Mouse (Mus musculus) MEL (cell line): Measurements from ENCODE around the gene Gucd1. TPM values are rescaled to one million over a fixed set of nuclear protein-coding genes. Genes with fewer than 3 reads are reported as not detected.

Experiments used
- DNase-seq: peaks from one replicate; pipeline ENCODE4 v3.0.0; 2011; ENCODE audit warnings: low read depth, low spot score
- H3K27ac ChIP-seq: 2 replicates; pipeline ENCODE4 v1.5.1; 2012; ENCODE audit warnings: low read depth, mild to moderate bottlenecking, control low read depth, low read length, moderate library complexity; ENCODE audit not compliant: control insufficient read depth
- H3K27me3 ChIP-seq, 2 experiments: fragments of 150-350 bp in 1 of 2; sonication (generic) in 1 of 2; 2 replicates each; pipeline ENCODE4 v1.6.1; 2012; ENCODE audit warnings: low read length in 2 of 2, mild to moderate bottlenecking in 2 of 2, improper control_type of control experiment in 1 of 2, moderate library complexity in 1 of 2; ENCODE audit not compliant: insufficient read depth in 2 of 2, control insufficient read depth in 1 of 2
- H3K36me3 ChIP-seq, 2 experiments: 2 replicates each; pipeline ENCODE4 v1.6.1; 2012 to 2014; ENCODE audit warnings: low read length in 2 of 2, improper control_type of control experiment in 1 of 2, inconsistent platforms in 1 of 2, mild to moderate bottlenecking in 1 of 2; ENCODE audit not compliant: insufficient read depth in 2 of 2, control insufficient read depth in 1 of 2
- H3K4me1 ChIP-seq, 2 experiments: fragments of 150-350 bp in 1 of 2; sonication (generic) in 1 of 2; 2 replicates each; pipeline ENCODE4 v1.6.1; 2012; ENCODE audit warnings: low read length in 2 of 2, improper control_type of control experiment in 1 of 2, mild to moderate bottlenecking in 1 of 2; ENCODE audit not compliant: insufficient read depth in 2 of 2, control insufficient read depth in 1 of 2
- H3K4me3 ChIP-seq, 2 experiments: fragments of 150-350 bp in 1 of 2; sonication (generic) in 1 of 2; 2 replicates each; pipeline ENCODE4 v1.5.1; 2012; ENCODE audit warnings: low read depth in 2 of 2, low read length in 2 of 2, mild to moderate bottlenecking in 2 of 2, moderate library complexity in 2 of 2, control low read depth in 1 of 2, improper control_type of control experiment in 1 of 2; ENCODE audit not compliant: control insufficient read depth in 1 of 2, insufficient read depth in 1 of 2
- H3K79me2 ChIP-seq: 2 replicates; pipeline ENCODE4 v1.6.1; 2012; ENCODE audit warnings: mild to moderate bottlenecking, low read length, moderate library complexity; ENCODE audit not compliant: control insufficient read depth, poor library complexity, insufficient read depth
- H3K9ac ChIP-seq: 2 replicates; pipeline ENCODE4 v1.6.1; 2012; ENCODE audit warnings: low read depth, mild to moderate bottlenecking, control low read depth, low read length, moderate library complexity; ENCODE audit not compliant: control insufficient read depth, poor library complexity, severe bottlenecking
- H3K9me3 ChIP-seq: fragments of 150-350 bp; sonication (generic); replicated peaks from 2 replicates; pipeline ENCODE4 v1.6.1; 2012; ENCODE audit warnings: mild to moderate bottlenecking, low read length, improper control_type of control experiment, moderate library complexity; ENCODE audit not compliant: insufficient read depth
- BHLHE40 ChIP-seq: IDR thresholded peaks from 2 replicates; pipeline ENCODE4 v1.6.1; 2012; ENCODE audit warnings: low read depth, mild to moderate bottlenecking, inconsistent platforms, low read length, improper control_type of control experiment, borderline replicate concordance
- CHD2 ChIP-seq: IDR thresholded peaks from 2 replicates; pipeline ENCODE4 v1.6.1; 2011; ENCODE audit warnings: low read length, improper control_type of control experiment
- CTCF ChIP-seq, 3 experiments: IDR thresholded peaks in 2 of 3; conservative IDR thresholded peaks in 1 of 3; 2 replicates each; pipeline ENCODE4 v1.5.1; 2011 to 2012; ENCODE audit warnings: low read length in 3 of 3, low read depth in 2 of 3, mild to moderate bottlenecking in 2 of 3, improper control_type of control experiment in 1 of 3, inconsistent platforms in 1 of 3, mixed read lengths in 1 of 3, moderate library complexity in 1 of 3; ENCODE audit not compliant: control insufficient read depth in 1 of 3, insufficient read depth in 1 of 3, poor library complexity in 1 of 3, severe bottlenecking in 1 of 3
- GABPA ChIP-seq: IDR thresholded peaks from 2 replicates; pipeline ENCODE4 v1.6.1; 2012; ENCODE audit warnings: low read depth, mild to moderate bottlenecking, inconsistent platforms, low read length, improper control_type of control experiment, moderate library complexity
- MAX ChIP-seq: IDR thresholded peaks from 2 replicates; pipeline ENCODE4 v1.6.1; 2011; ENCODE audit warnings: low read length, improper control_type of control experiment
- MAZ ChIP-seq: IDR thresholded peaks from 2 replicates; pipeline ENCODE4 v1.6.1; 2012; ENCODE audit warnings: low read depth, mild to moderate bottlenecking, inconsistent platforms, low read length, improper control_type of control experiment
- MEF2A ChIP-seq: IDR thresholded peaks from 2 replicates; pipeline ENCODE4 v1.6.1; 2014; ENCODE audit warnings: low read depth, mild to moderate bottlenecking, inconsistent platforms, low read length, improper control_type of control experiment; ENCODE audit not compliant: poor library complexity, insufficient replicate concordance, severe bottlenecking; ENCODE audit errors: extremely low read depth
- MYB ChIP-seq: IDR thresholded peaks from 2 replicates; pipeline ENCODE4 v1.6.1; 2011; ENCODE audit warnings: mild to moderate bottlenecking, low read depth, low read length, improper control_type of control experiment
- NELFE ChIP-seq: IDR thresholded peaks from 2 replicates; pipeline ENCODE4 v1.6.1; 2011; ENCODE audit warnings: low read depth, low read length, improper control_type of control experiment
- NRF1 ChIP-seq: IDR thresholded peaks from 2 replicates; pipeline ENCODE4 v1.6.1; 2014; ENCODE audit warnings: low read depth, mild to moderate bottlenecking, inconsistent platforms, low read length, improper control_type of control experiment, moderate library complexity; ENCODE audit not compliant: poor library complexity, insufficient read depth, severe bottlenecking
- POLR2AphosphoS5 ChIP-seq: IDR thresholded peaks from 2 replicates; pipeline ENCODE4 v1.6.1; 2012; ENCODE audit warnings: low read depth, borderline replicate concordance, mild to moderate bottlenecking, inconsistent platforms, low read length, moderate library complexity, mixed read lengths
- RAD21 ChIP-seq: IDR thresholded peaks from 2 replicates; pipeline ENCODE4 v1.6.1; 2011; ENCODE audit warnings: mild to moderate bottlenecking, low read depth, low read length, improper control_type of control experiment
- SIN3A ChIP-seq: IDR thresholded peaks from 2 replicates; pipeline ENCODE4 v1.6.1; 2012; ENCODE audit warnings: low read length, improper control_type of control experiment, inconsistent platforms
- SMC3 ChIP-seq: IDR thresholded peaks from 2 replicates; pipeline ENCODE4 v1.6.1; 2011; ENCODE audit warnings: low read depth, low read length, improper control_type of control experiment
- TCF12 ChIP-seq: IDR thresholded peaks from 2 replicates; pipeline ENCODE4 v1.6.1; 2014; ENCODE audit warnings: low read depth, mild to moderate bottlenecking, inconsistent platforms, low read length, improper control_type of control experiment, moderate library complexity
- UBTF ChIP-seq: IDR thresholded peaks from 2 replicates; pipeline ENCODE4 v1.6.1; 2012; ENCODE audit warnings: low read depth, mild to moderate bottlenecking, inconsistent platforms, low read length, improper control_type of control experiment, moderate library complexity, borderline replicate concordance; ENCODE audit not compliant: insufficient read depth
- ZMIZ1 ChIP-seq: IDR thresholded peaks from 2 replicates; pipeline ENCODE4 v1.6.1; 2012; ENCODE audit warnings: low read depth, mild to moderate bottlenecking, inconsistent platforms, low read length, improper control_type of control experiment, moderate library complexity
- ZNF384 ChIP-seq: IDR thresholded peaks from 2 replicates; pipeline ENCODE4 v1.6.1; 2012; ENCODE audit warnings: low read depth, mild to moderate bottlenecking, inconsistent platforms, low read length, improper control_type of control experiment
- polyA plus RNA-seq, 2 experiments: library from polyadenylated mRNA; stranded (reverse) in 1 of 2; unstranded in 1 of 2; fragments of >175 nt in 1 of 2; fragments of >200 nt in 1 of 2; gene quantifications; 2 replicates each; pipeline versions ENCODE4 v1.2.1 to v1.2.4; 2012; ENCODE audit warnings: low replicate concordance in 2 of 2, low read depth in 1 of 2; ENCODE audit not compliant: insufficient read length in 2 of 2, insufficient read depth in 1 of 2, missing spikeins in 1 of 2
- total RNA-seq: library from RNA; depleted of rRNA; stranded (reverse); fragments of 300-350 nt; gene quantifications from 2 replicates; pipeline ENCODE4 v1.2.3, GENCODE M21; 2012

Gene Gucd1
- total and polyA plus RNA-seq, 3 experiments: 18.7 to 30.7 TPM; not detected in 1

DNA sequence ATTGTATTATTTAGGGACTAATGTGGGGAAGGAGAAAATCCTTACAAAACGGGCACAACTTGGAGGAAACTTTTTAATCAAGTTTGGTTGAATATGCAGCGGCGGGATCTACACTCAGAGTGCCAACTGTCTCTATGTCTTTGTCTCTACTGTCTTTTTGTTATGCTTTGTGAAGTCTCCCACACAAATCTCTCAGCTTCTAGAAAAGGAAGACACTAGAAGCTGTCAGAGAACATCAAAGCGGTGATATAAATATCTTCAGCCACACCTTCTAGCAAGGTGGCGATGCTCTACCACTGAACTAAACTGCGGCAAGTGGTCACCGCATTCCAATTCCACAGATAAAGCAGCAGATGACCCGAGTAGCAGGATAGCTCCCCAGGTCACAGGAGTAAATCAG lies 111.9 kb downstream of the Gucd1 start:
- H3K4me3 ChIP-seq: no peak overlapping the region

DNA sequence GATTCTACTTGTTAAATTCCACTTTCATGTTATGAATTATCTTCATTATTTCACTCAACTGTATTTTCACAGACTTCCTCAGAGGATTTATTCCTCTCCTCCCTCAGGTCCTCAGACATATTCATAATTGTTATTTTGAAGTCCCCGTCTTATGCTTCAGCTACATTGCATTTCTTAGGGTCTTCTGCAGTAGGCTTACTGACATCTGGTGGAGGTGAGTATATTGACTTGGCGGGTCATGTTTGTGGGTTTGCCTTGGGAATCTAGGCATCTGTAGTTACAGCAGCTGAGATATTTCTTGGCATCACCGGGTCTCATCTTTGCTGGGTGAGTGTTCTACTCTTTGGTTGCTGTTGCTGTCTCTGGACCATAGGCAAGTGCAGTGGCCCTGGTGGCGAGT lies 116.8 kb downstream of the Gucd1 start, which contains the start of gene Upb1:
Gene Upb1, plus strand, starts transcription at position 158 of the 400 bp plus-strand sequence.
- H3K27ac ChIP-seq: no peak within 1 kb of the TSS
- H3K36me3 ChIP-seq: peaks cover 0 to 5% of the 10 kb centered on the region in 2 experiments; a peak in 2 of 4 replicates
- H3K79me2 ChIP-seq: no peaks in the 10 kb centered on the region
- DNase-seq: no peak
- peaks cover 0 to 6% of the 10 kb centered on the region in 2 experiments; a peak in 2 of 4 replicates for H3K27me3 ChIP-seq
- TF ChIP-seq CTCF (IDR thresholded peaks at IDR 0.05 in 2 of 3, conservative IDR thresholded peaks at IDR 0.05 in 1 of 3; ENCODE audit: control insufficient read depth in 1 of 3, insufficient read depth in 1 of 3, low read depth in 2 of 3, low read length in 3 of 3, poor library complexity in 1 of 3, severe bottlenecking in 1 of 3) (peak in 1 of 3 experiments; percentile 14; a peak in 2 of 6 replicates), TCF12 (no peak), RAD21 (peak; percentile 11), SMC3 (peak; percentile 31), SIN3A (no peak)
- no peak within 1 kb of the TSS for H3K4me3 ChIP-seq
- peaks cover 0 to 11% of the 10 kb centered on the region in 2 experiments; a peak in 3 of 4 replicates for H3K4me1 ChIP-seq
- no peak within 1 kb of the TSS for H3K9ac ChIP-seq
- H3K9me3 ChIP-seq: no peaks in the 10 kb centered on the region

More for the DNA sequence above, 111.9 kb downstream of the Gucd1 start:
- Histone ChIP-seq H3K27ac (no peak overlapping the region), H3K4me1 (no peaks in the 10 kb centered on the region)
- TF ChIP-seq POLR2AphosphoS5: no peak
- TF ChIP-seq CHD2: no peak
- no peak for TF ChIP-seq MYB
- no peak for TF ChIP-seq NELFE
- TF ChIP-seq ZNF384: no peak
- no peak for TF ChIP-seq NRF1
- no peak for TF ChIP-seq MEF2A
- TF ChIP-seq ZMIZ1: no peak
- TF ChIP-seq UBTF: no peak
- no peak for TF ChIP-seq CTCF (IDR thresholded peaks at IDR 0.05 in 2 of 3, conservative IDR thresholded peaks at IDR 0.05 in 1 of 3; ENCODE audit: control insufficient read depth in 1 of 3, insufficient read depth in 1 of 3, low read depth in 2 of 3, low read length in 3 of 3, poor library complexity in 1 of 3, severe bottlenecking in 1 of 3)
- TF ChIP-seq GABPA: no peak
- no peak for TF ChIP-seq TCF12
- TF ChIP-seq BHLHE40: no peak
- TF ChIP-seq MAZ: no peak
- TF ChIP-seq SIN3A: no peak
- TF ChIP-seq MAX: no peak
- TF ChIP-seq, all 39 proteins: peak for 0
- Histone ChIP-seq H3K36me3 (no peaks in the 10 kb centered on the region), H3K9me3 (no peaks in the 10 kb centered on the region), H3K27me3 (peaks cover 0 to 6% of the 10 kb centered on the region in 2 experiments; a peak in 2 of 4 replicates), H3K79me2 (no peaks in the 10 kb centered on the region), H3K9ac (no peak overlapping the region)
- no peak for DNase-seq
